Mouse (Mus musculus) E14TG2a.4 (cell line): ENCODE results near the gene Mcoln1.

Experiments
- CTCF ChIP-seq: conservative IDR thresholded peaks from 2 replicates; pipeline ENCODE4 v1.5.1; 2014; ENCODE audit warnings: low read length
- NANOG ChIP-seq: IDR thresholded peaks from 2 replicates; pipeline ENCODE4 v1.6.1; 2014; ENCODE audit warnings: borderline replicate concordance, low read length, mixed read lengths
- POU5F1 ChIP-seq: IDR thresholded peaks from 2 replicates; pipeline ENCODE4 v1.6.1; 2014; ENCODE audit warnings: low read length, borderline replicate concordance

DNA sequence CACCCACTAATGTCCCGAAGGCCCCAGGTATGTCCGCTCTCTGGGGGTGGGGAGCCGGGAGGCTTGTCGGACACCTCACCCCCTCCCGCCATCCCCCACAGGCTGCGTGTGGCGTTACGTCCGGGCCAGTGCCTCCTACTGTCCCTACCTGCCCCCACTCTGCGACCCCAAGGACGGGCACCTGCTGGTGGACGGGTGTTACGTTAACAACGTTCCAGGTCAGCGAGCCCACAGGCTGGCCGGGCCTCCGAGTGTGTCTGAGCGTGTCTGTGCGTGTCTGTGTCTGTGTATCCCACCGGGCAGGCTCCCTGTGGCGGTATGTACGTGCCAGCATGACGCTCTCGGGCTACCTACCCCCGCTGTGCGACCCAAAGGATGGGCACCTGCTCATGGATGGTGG lies 37.4 kb downstream of the Mcoln1 start:
- TF ChIP-seq CTCF (no peak), POU5F1 (no peak), NANOG (no peak)
